Mouse (Mus musculus) erythroblast, adult 5-6 weeks (primary cell): ENCODE measurements at regions not wholly inside any gene's neighbourhood (a gene's known extent, or its start where the extent isn't known, plus 50 kb on each side); places are given as distances from the start of the nearest gene placed in this dataset.

Experiments used
- ATAC-seq: replicated peaks from 2 replicates; pipeline ENCODE4 v1.8.0; 2016; ENCODE audit warnings: moderate number of reproducible peaks, mild to moderate bottlenecking, moderate TSS enrichment, inconsistent platforms; ENCODE audit not compliant: poor library complexity, low FRiP score, severe bottlenecking

DNA sequence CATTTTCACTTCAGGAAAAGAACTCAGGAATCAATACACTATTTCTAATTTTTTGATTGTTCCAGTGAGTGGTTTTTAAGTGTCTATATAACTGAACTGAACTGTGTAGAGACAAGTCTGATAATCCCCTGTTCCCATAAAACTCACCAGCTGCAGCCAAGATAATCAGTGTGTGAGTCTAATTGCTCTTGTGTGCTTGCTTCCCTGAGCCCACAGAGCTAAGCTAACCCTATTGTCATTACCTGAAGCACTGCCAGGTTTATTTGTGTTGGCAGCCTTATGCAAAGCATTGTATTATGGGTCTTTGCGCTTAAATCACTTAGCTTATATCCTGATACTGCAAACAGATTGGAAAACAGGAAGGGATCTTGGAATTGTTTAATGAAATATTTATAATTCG lies 1663.8 kb downstream of the 4930444P10Rik start:
- ATAC-seq = no peak

DNA sequence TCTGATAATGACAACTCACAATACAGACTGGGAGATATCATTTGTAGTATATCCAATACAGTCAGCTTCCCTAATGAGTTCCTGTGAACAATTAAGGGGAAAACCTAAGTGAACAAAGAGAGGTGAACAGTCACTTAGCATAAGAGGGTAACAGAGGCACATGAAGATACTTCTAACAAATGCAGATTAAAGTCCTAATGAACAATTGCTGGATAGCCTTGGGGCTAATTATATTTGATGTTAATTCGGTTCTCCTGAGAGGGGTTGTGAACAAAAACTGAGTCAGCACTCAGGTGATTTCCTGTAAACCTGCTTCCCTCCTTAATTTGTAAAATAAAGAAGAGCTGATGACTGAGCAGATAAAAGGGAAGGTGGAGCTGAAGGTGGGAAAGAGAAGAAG lies 1672.1 kb downstream of the 4930444P10Rik start:
- no peak for ATAC-seq

DNA sequence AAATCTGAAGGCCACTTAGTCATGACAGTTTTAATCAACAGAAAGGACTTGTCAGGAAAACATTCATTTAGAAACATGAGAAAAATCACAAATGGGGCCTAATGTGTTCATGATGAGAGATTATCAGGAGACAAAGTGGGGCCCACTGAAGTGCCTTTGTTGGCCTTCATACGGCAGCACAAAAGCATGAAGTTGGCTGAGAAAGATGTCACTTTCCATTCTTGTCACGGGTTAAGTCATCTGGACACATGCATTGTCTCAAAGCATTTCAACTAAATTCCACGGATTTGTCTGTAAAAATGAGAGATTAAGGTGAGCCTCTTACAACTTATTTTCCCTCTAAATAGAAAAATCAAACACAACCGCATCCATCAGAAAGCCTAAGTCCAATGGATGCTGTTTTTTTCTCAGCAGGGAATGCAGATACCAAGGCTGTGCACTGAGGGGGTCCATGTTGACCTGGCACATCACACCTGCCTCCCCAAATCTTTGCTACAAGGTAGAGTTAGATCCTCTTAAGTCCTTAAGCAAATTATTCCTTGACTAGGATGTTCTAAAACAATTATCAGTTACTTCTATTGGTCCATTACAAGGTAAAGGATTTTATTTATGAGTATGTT lies 1679.2 kb downstream of the 4930444P10Rik start:
- ATAC-seq = no peak

DNA sequence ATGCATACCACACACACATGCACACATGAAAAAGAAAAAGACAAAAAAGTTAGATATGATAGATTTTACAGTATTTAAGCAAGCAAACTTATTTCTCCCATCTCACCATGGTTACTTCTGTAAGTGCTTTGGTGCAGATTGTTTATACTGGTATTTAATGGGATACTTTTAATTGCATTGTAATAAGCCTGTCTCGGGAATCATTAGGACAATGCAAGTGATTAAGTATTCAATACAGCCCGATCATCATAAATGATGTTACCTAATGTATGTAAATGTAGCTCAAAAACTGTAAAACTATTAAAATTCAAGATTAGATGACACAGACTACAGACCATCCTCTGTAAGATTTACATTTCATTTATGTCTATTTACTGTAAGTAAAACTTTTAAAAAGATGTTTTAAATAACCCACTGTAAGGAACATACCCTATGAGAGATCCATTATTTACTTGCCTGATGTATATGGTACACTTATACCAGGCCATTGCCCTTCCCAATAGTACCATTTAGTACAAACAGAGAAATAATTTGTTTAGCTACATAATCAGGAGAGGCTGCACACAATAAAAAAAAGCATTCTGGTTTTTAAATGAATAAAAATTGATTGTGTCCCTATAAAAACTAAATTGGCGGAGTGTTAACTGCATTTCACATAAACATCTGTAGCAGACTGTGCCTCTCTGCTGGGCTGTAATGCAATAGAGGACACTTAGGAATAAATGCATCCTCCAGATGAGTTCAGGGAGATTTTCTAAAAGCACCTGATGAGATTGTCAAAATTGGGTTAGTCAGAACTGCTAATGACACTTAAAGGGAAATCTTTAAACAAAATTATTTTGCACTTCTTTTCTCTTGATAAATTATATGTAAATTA lies 1722.9 kb downstream of the 4930444P10Rik start:
- ATAC-seq = no peak

DNA sequence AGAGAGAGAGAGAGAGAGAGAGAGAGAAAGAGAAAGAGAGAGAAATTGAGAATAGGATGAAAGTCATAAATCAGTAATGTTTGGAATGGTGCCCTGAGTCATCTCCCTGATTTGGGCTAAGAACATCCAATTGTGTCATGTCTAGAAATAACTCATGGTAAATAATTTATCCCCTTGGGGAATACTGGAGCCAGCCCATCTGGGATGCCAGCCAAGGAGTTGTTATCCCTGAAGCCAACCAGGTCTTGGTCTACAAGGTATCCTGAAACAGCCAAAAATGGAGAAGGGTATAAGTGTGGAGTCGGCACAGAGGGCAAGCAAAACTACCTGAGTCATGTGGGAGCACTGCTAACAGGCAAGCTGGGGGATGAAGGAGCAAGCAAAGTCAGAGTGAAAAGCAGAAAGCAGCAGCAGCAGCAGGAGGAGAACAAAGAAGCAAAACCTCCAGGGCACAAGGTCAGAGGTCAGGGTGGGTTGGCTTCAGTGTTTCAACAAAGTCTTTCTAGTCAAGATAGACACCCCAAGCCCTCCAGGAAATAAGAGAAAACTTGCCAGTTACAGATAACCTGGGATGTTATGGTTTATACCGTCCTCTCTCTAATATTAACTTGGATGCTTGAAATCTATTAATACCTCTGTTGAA lies 1733.0 kb downstream of the 4930444P10Rik start:
- ATAC-seq = no peak
